Mouse (Mus musculus): ENCODE measurements around the gene Sgca. TPM values are rescaled to one million over a fixed set of nuclear protein-coding genes. Genes with fewer than 3 reads are reported as not detected.

The Sgca gene
- polyA plus RNA-seq, 1 experiment from 2014 or later: not detected

DNA sequence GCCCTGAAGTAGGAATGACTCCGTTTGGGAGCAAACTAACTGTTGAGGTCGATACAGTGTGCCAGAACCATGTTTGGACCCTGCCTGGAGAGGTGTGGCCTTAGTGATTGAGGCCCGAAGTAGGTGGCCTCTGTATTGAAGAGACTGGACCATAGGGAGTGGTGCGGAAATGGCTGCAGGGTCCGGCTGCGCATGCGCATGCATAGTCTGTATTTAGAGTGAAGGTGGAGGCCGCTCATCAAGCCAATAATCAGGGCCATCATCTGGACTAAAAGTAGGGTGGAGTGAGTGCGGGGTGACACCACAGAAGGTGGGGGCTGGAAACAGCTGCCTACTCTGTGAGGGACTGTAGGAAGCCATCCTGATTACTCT, 18.4 kb downstream of the Sgca start:
- H3K9me3 ChIP-seq (ENCODE audit: control insufficient read depth, low read length): no peaks in the 10 kb centered on the region
- DNase-seq (ENCODE audit: low spot score) (no peak), ATAC-seq (replicated peaks; ENCODE audit: low FRiP score) (no peak)
- H3K4me3 ChIP-seq (ENCODE audit: low read depth, low read length): no peak overlapping the region
- peaks cover 2% of the 10 kb centered on the region; the same call in 1 of the 2 replicates for H3K4me1 ChIP-seq (replicated peaks; ENCODE audit: control insufficient read depth, insufficient read depth, low read length)
- no peak overlapping the region for H3K4me2 ChIP-seq (ENCODE audit: low read depth, low read length, severe bottlenecking)
- no peaks in the 10 kb centered on the region for H3K36me3 ChIP-seq (ENCODE audit: control insufficient read depth, insufficient read depth, low read length)
- no peak overlapping the region for H3K9ac ChIP-seq (ENCODE audit: low read length)
- no peaks in the 10 kb centered on the region for H3K27me3 ChIP-seq (ENCODE audit: control insufficient read depth, insufficient read depth, low read length)
- no peak overlapping the region for H3K27ac ChIP-seq (ENCODE audit: low read depth, low read length)
- WGBS: 86% methylated on average over 9 of the region's 9 CpGs

GRCm38 (mm10) chr11:94955103-94955502, 21.0 kb downstream of the Sgca start:
- WGBS: 65% methylated on average over 9 of the region's 9 CpGs
- Histone ChIP-seq H3K4me1 (replicated peaks; ENCODE audit: control insufficient read depth, insufficient read depth, low read length) (peaks cover 6% of the 10 kb centered on the region; the same call in 1 of the 2 replicates), H3K9me3 (ENCODE audit: control insufficient read depth, low read length) (no peaks in the 10 kb centered on the region), H3K27me3 (ENCODE audit: control insufficient read depth, insufficient read depth, low read length) (no peaks in the 10 kb centered on the region), H3K36me3 (ENCODE audit: control insufficient read depth, insufficient read depth, low read length) (no peaks in the 10 kb centered on the region), H3K9ac (ENCODE audit: low read length) (no peak overlapping the region), H3K4me3 (ENCODE audit: low read depth, low read length) (no peak overlapping the region), H3K27ac (ENCODE audit: low read depth, low read length) (no peak overlapping the region), H3K4me2 (ENCODE audit: low read depth, low read length, severe bottlenecking) (no peak overlapping the region)
- ATAC-seq (replicated peaks; ENCODE audit: low FRiP score): peak; percentile 74
- no peak for DNase-seq (ENCODE audit: low spot score)

- H3K27ac ChIP-seq (ENCODE audit: low read depth, low read length): no peak overlapping the region
- ATAC-seq (replicated peaks; ENCODE audit: low FRiP score) (peak; percentile 55; the same call in 1 of the 2 replicates), DNase-seq (ENCODE audit: low spot score) (peak; percentile 67)
- H3K9ac ChIP-seq (ENCODE audit: low read length): no peak overlapping the region
- H3K4me2 ChIP-seq (ENCODE audit: low read depth, low read length, severe bottlenecking): no peak overlapping the region
- no peak overlapping the region for H3K4me3 ChIP-seq (ENCODE audit: low read depth, low read length)
- H3K36me3 ChIP-seq (ENCODE audit: control insufficient read depth, insufficient read depth, low read length): no peaks in the 10 kb centered on the region
- no peaks in the 10 kb centered on the region for H3K27me3 ChIP-seq (ENCODE audit: control insufficient read depth, insufficient read depth, low read length)
- 9% methylated on average over 6 of the region's 6 CpGs for WGBS
- H3K4me1 ChIP-seq (replicated peaks; ENCODE audit: control insufficient read depth, insufficient read depth, low read length): peaks cover 6% of the 10 kb centered on the region; the same call in 1 of the 2 replicates
- H3K9me3 ChIP-seq (ENCODE audit: control insufficient read depth, low read length): no peaks in the 10 kb centered on the region
These were observed 24.0 kb downstream of the Sgca start for GRCm38 (mm10) chr11:94952169-94952568.

DNA sequence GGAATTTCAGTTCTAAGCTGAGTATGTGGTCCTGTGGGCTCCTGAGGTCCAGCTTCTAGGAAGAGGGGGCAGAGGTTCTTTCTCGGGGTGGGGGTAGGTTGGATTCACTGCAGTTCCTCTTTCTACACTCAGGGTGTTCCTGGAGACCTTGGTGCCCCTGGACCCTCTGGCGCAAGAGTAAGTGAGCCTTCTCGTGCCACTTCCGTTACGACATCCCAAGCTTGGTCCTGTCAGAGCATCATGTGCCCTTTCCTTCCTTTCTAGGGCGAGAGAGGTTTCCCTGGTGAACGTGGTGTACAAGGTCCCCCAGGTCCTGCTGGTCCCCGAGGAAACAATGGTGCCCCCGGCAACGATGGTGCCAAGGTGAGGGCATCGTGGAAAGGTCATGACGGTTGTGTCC, 30.9 kb downstream of the Sgca start:
- no peaks in the 10 kb centered on the region for H3K36me3 ChIP-seq (ENCODE audit: control insufficient read depth, insufficient read depth, low read length)
- no peaks in the 10 kb centered on the region for H3K4me1 ChIP-seq (replicated peaks; ENCODE audit: control insufficient read depth, insufficient read depth, low read length)
- ATAC-seq (replicated peaks; ENCODE audit: low FRiP score) (no peak), DNase-seq (ENCODE audit: low spot score) (no peak)
- H3K4me2 ChIP-seq (ENCODE audit: low read depth, low read length, severe bottlenecking): no peak overlapping the region
- no peak overlapping the region for H3K9ac ChIP-seq (ENCODE audit: low read length)
- H3K9me3 ChIP-seq (ENCODE audit: control insufficient read depth, low read length): no peaks in the 10 kb centered on the region
- H3K27me3 ChIP-seq (ENCODE audit: control insufficient read depth, insufficient read depth, low read length): no peaks in the 10 kb centered on the region
- H3K4me3 ChIP-seq (ENCODE audit: low read depth, low read length): no peak overlapping the region
- H3K27ac ChIP-seq (ENCODE audit: low read depth, low read length): no peak overlapping the region
- WGBS: 90% methylated on average over 12 of the region's 12 CpGs

DNA sequence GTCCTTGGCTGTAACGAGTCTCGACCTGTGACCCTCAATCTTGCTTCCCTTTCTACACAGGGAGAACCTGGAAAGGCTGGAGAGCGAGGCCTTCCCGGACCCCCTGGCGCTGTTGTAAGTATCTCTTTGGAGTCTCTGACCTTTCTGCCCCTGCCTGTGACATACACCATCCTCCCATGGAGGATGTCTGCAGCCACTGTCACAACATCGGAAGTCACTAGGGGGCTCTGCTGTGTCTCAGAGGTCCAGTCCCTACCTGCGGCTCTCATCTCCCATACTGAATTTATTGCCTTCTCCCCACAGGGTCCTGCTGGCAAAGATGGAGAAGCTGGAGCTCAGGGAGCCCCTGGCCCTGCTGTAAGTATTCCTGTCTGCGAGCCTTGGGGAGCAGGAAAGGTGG, 31.8 kb downstream of the Sgca start:
- H3K27me3 ChIP-seq (ENCODE audit: control insufficient read depth, insufficient read depth, low read length): no peaks in the 10 kb centered on the region; the same call in 1 of the 2 replicates

GRCm38 (mm10) chr11:94943054-94943453, 33.1 kb downstream of the Sgca start:
- H3K27ac ChIP-seq (ENCODE audit: low read depth, low read length): no peak overlapping the region
- H3K4me3 ChIP-seq (ENCODE audit: low read depth, low read length): no peak overlapping the region
- no peak for ATAC-seq (replicated peaks; ENCODE audit: low FRiP score)
- H3K4me2 ChIP-seq (ENCODE audit: low read depth, low read length, severe bottlenecking): no peak overlapping the region
- H3K9me3 ChIP-seq (ENCODE audit: control insufficient read depth, low read length): no peaks in the 10 kb centered on the region
- WGBS: 84% methylated on average over 15 of the region's 15 CpGs
- no peak for DNase-seq (ENCODE audit: low spot score)
- no peak overlapping the region for H3K9ac ChIP-seq (ENCODE audit: low read length)
- no peaks in the 10 kb centered on the region for H3K36me3 ChIP-seq (ENCODE audit: control insufficient read depth, insufficient read depth, low read length)
- H3K4me1 ChIP-seq (replicated peaks; ENCODE audit: control insufficient read depth, insufficient read depth, low read length): no peaks in the 10 kb centered on the region
- peaks cover 9% of the 10 kb centered on the region for H3K27me3 ChIP-seq (ENCODE audit: control insufficient read depth, insufficient read depth, low read length)

More for the DNA sequence above, 31.8 kb downstream of the Sgca start:
- 19% methylated on average over 8 of the region's 8 CpGs for WGBS
- H3K9me3 ChIP-seq (ENCODE audit: control insufficient read depth, low read length): no peaks in the 10 kb centered on the region
- DNase-seq (ENCODE audit: low spot score) (no peak), ATAC-seq (replicated peaks; ENCODE audit: low FRiP score) (no peak)
- no peak overlapping the region for H3K4me3 ChIP-seq (ENCODE audit: low read depth, low read length)
- no peak overlapping the region for H3K27ac ChIP-seq (ENCODE audit: low read depth, low read length)
- H3K4me1 ChIP-seq (replicated peaks; ENCODE audit: control insufficient read depth, insufficient read depth, low read length): no peaks in the 10 kb centered on the region
- no peak overlapping the region for H3K9ac ChIP-seq (ENCODE audit: low read length)
- H3K4me2 ChIP-seq (ENCODE audit: low read depth, low read length, severe bottlenecking): no peak overlapping the region
- H3K36me3 ChIP-seq (ENCODE audit: control insufficient read depth, insufficient read depth, low read length): no peaks in the 10 kb centered on the region

GRCm38 (mm10) chr11:94942282-94943023, 33.7 kb downstream of the Sgca start:
- ATAC-seq (replicated peaks; ENCODE audit: low FRiP score): no peak; the same call in 1 of the 2 replicates

DNA sequence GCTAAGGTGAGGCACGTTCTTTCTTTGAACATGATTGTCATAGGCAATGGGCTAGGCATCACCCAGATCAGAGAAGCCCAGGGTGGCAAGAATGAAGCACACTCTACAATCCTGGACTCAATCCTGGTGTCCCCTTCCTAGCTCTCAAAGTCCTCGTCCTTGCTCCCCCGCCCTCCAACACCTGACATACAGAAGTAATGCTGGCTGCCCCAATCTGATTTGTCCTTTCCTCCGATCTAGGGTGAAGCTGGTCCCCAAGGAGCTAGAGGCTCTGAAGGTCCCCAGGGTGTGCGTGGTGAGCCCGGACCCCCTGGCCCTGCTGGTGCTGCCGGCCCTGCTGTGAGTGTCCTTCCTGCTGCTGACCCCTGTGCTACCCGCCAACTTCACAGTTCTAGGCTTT, 34.4 kb downstream of the Sgca start:
- no peak for ATAC-seq (replicated peaks; ENCODE audit: low FRiP score)
- peaks cover 14% of the 10 kb centered on the region for H3K27me3 ChIP-seq (ENCODE audit: control insufficient read depth, insufficient read depth, low read length)
- WGBS: 71% methylated on average over 8 of the region's 8 CpGs

More at GRCm38 (mm10) chr11:94942282-94943023, 33.7 kb downstream of the Sgca start:
- peaks cover 11% of the 10 kb centered on the region for H3K27me3 ChIP-seq (ENCODE audit: control insufficient read depth, insufficient read depth, low read length)
- H3K4me2 ChIP-seq (ENCODE audit: low read depth, low read length, severe bottlenecking): no peak overlapping the region
- DNase-seq (ENCODE audit: low spot score): peak; percentile 59
- H3K9ac ChIP-seq (ENCODE audit: low read length): no peak overlapping the region
- H3K27ac ChIP-seq (ENCODE audit: low read depth, low read length): no peak overlapping the region
- no peak overlapping the region for H3K4me3 ChIP-seq (ENCODE audit: low read depth, low read length)
- H3K36me3 ChIP-seq (ENCODE audit: control insufficient read depth, insufficient read depth, low read length): no peaks in the 10 kb centered on the region
- H3K4me1 ChIP-seq (replicated peaks; ENCODE audit: control insufficient read depth, insufficient read depth, low read length): 0 out of 2 replicates have a peak, but pooled peaks cover 3% of the 10 kb centered on the region
- WGBS: 45% methylated on average over 13 of the region's 13 CpGs
- H3K9me3 ChIP-seq (ENCODE audit: control insufficient read depth, low read length): no peaks in the 10 kb centered on the region

DNA sequence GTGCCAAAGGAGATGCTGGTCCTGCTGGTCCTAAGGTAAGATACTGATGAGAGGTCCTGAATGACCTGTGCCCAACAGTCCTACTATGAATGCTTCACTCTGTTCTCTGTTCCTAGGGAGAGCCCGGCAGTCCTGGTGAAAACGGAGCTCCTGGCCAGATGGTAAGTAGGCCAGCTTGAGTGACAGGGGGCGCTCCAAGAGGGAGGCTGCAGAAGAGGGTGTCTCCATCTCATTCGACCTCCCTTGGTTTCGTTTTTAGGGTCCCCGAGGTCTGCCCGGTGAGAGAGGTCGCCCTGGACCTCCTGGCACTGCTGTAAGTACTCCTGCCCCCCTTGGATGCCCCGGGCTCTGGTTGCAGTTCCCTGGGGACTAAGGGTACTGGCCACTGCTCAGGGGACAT, 35.0 kb downstream of the Sgca start:
- Histone ChIP-seq H3K27ac (ENCODE audit: low read depth, low read length) (no peak overlapping the region), H3K4me2 (ENCODE audit: low read depth, low read length, severe bottlenecking) (no peak overlapping the region), H3K27me3 (ENCODE audit: control insufficient read depth, insufficient read depth, low read length) (peaks cover 19% of the 10 kb centered on the region), H3K9me3 (ENCODE audit: control insufficient read depth, low read length) (no peaks in the 10 kb centered on the region), H3K4me1 (replicated peaks; ENCODE audit: control insufficient read depth, insufficient read depth, low read length) (0 out of 2 replicates have a peak, but pooled peaks cover 3% of the 10 kb centered on the region), H3K9ac (ENCODE audit: low read length) (no peak overlapping the region), H3K36me3 (ENCODE audit: control insufficient read depth, insufficient read depth, low read length) (no peaks in the 10 kb centered on the region), H3K4me3 (ENCODE audit: low read depth, low read length) (no peak overlapping the region)
- 44% methylated on average over 9 of the region's 9 CpGs for WGBS
- DNase-seq (ENCODE audit: low spot score): no peak
- no peak for ATAC-seq (replicated peaks; ENCODE audit: low FRiP score)

More for the DNA sequence above, 34.4 kb downstream of the Sgca start:
- no peak overlapping the region for H3K9ac ChIP-seq (ENCODE audit: low read length)
- H3K36me3 ChIP-seq (ENCODE audit: control insufficient read depth, insufficient read depth, low read length): no peaks in the 10 kb centered on the region
- no peak overlapping the region for H3K4me2 ChIP-seq (ENCODE audit: low read depth, low read length, severe bottlenecking)
- 0 out of 2 replicates have a peak, but pooled peaks cover 3% of the 10 kb centered on the region for H3K4me1 ChIP-seq (replicated peaks; ENCODE audit: control insufficient read depth, insufficient read depth, low read length)
- peak; percentile 50 for DNase-seq (ENCODE audit: low spot score)
- H3K9me3 ChIP-seq (ENCODE audit: control insufficient read depth, low read length): no peaks in the 10 kb centered on the region
- no peak overlapping the region for H3K27ac ChIP-seq (ENCODE audit: low read depth, low read length)
- no peak overlapping the region for H3K4me3 ChIP-seq (ENCODE audit: low read depth, low read length)
